Mouse (Mus musculus) heart, embryonic 14.5 days (tissue): ENCODE measurements around the gene Tiprl. TPM values are rescaled to one million over a fixed set of nuclear protein-coding genes. Genes with fewer than 3 reads are reported as not detected.

Source experiments
- ATAC-seq: fragments of 200-750 bp; cut with Nextera tagmentation; 2 replicates; pipeline ENCODE4 v1.8.0; 2017; ENCODE audit warnings: low read depth, moderate TSS enrichment; ENCODE audit not compliant: insufficient number of reproducible peaks, insufficient read depth, low FRiP score
- H3K27ac ChIP-seq, 2 experiments: fragments of 200-500 bp in 1 of 2; fragments of 300-500 bp in 1 of 2; sonication (generic) in 1 of 2; replicated peaks in 1 of 2; 2 replicates each; pipeline ENCODE4 v1.5.1; 2012 to 2014; ENCODE audit warnings: low read depth in 2 of 2, low read length in 2 of 2, control low read depth in 1 of 2, mild to moderate bottlenecking in 1 of 2, mixed read lengths in 1 of 2; ENCODE audit not compliant: control insufficient read depth in 1 of 2, insufficient read depth in 1 of 2
- H3K27me3 ChIP-seq: fragments of 300-500 bp; sonication (generic); 2 replicates; pipeline ENCODE4 v1.6.1; 2014; ENCODE audit warnings: mild to moderate bottlenecking, low read length, control low read depth; ENCODE audit not compliant: control insufficient read depth, insufficient read depth
- H3K36me3 ChIP-seq: fragments of 300-500 bp; sonication (generic); 2 replicates; pipeline ENCODE4 v1.6.1; 2014; ENCODE audit warnings: mild to moderate bottlenecking, control low read depth, low read length, mixed read lengths; ENCODE audit not compliant: control insufficient read depth, insufficient read depth
- H3K4me1 ChIP-seq, 2 experiments: fragments of 200-500 bp in 1 of 2; fragments of 300-500 bp in 1 of 2; sonication (generic) in 1 of 2; 2 replicates each; pipeline ENCODE4 v1.6.1; 2012 to 2014; ENCODE audit warnings: low read length in 2 of 2, control low read depth in 1 of 2, mixed read lengths in 1 of 2; ENCODE audit not compliant: control insufficient read depth in 2 of 2, insufficient read depth in 2 of 2
- H3K4me2 ChIP-seq: fragments of 300-500 bp; sonication (generic); 2 replicates; pipeline ENCODE4 v1.6.1; 2014; ENCODE audit warnings: mild to moderate bottlenecking, low read length
- H3K4me3 ChIP-seq, 2 experiments: fragments of 200-500 bp in 1 of 2; fragments of 300-500 bp in 1 of 2; sonication (generic) in 1 of 2; 2 replicates each; pipeline ENCODE4 v1.5.1; 2012 to 2014; ENCODE audit warnings: low read length in 2 of 2, mild to moderate bottlenecking in 2 of 2, control low read depth in 1 of 2, low read depth in 1 of 2, moderate library complexity in 1 of 2; ENCODE audit not compliant: control insufficient read depth in 1 of 2, insufficient read depth in 1 of 2
- H3K9ac ChIP-seq: fragments of 300-500 bp; sonication (generic); 2 replicates; pipeline ENCODE4 v1.6.1; 2014; ENCODE audit warnings: mild to moderate bottlenecking, low read length
- H3K9me3 ChIP-seq: fragments of 300-500 bp; sonication (generic); 2 replicates; pipeline ENCODE4 v1.6.1; 2016; ENCODE audit warnings: low read length, control low read depth; ENCODE audit not compliant: control insufficient read depth
- WGBS: fragments of 180-500 bp; shearing (Covaris S2); extraction: QIAGEN DNeasy Blood & Tissue Kit; methylation state at CpG from one replicate; pipeline ENCODE4 v1.1.7; 2014; 5-methylcytosine and 5-hydroxymethylcytosine counted together
- polyA plus RNA-seq: library from polyadenylated mRNA; unstranded; fragments of >200 nt; fragmentation: Nextera tagmentation; extraction: Ambion mirVana; gene quantifications from 2 replicates; pipeline ENCODE4 v1.2.1, GENCODE M21; 2014

The Tiprl gene
- polyA plus RNA-seq, 1 experiment from 2014 or later, result 89.7 TPM

- Histone ChIP-seq H3K4me3 (no peak overlapping the region), H3K9me3 (no peaks in the 10 kb centered on the region), H3K4me1 (peaks cover 20 to 50% of the 10 kb centered on the region in 2 experiments), H3K9ac (no peak overlapping the region), H3K27ac (no peak overlapping the region), H3K4me2 (no peak overlapping the region), H3K36me3 (peaks cover 24% of the 10 kb centered on the region), H3K27me3 (no peaks in the 10 kb centered on the region)
- ATAC-seq, result no peak
- WGBS, result 79% methylated on average over 10 of the region's 10 CpGs
These were observed 47.8 kb downstream of the Tiprl start for GRCm38 (mm10) chr1:165188806-165189580.

- Histone ChIP-seq H3K4me1 (peaks cover 20 to 38% of the 10 kb centered on the region in 2 experiments), H3K27ac (no peak overlapping the region), H3K9ac (no peak overlapping the region), H3K4me2 (no peak overlapping the region), H3K9me3 (no peaks in the 10 kb centered on the region), H3K4me3 (no peak overlapping the region), H3K36me3 (peaks cover 41% of the 10 kb centered on the region), H3K27me3 (no peaks in the 10 kb centered on the region)
- 67% methylated on average over 5 of the region's 5 CpGs for WGBS
- ATAC-seq, result no peak
These were observed 49.4 kb downstream of the Tiprl start for GRCm38 (mm10) chr1:165187357-165187756.

- peaks cover 20 to 38% of the 10 kb centered on the region in 2 experiments for H3K4me1 ChIP-seq
- H3K9ac ChIP-seq, result no peak overlapping the region
- H3K36me3 ChIP-seq, result peaks cover 50% of the 10 kb centered on the region
- no peak overlapping the region for H3K4me3 ChIP-seq
- H3K9me3 ChIP-seq, result no peaks in the 10 kb centered on the region
- 71% methylated on average over 12 of the region's 12 CpGs for WGBS
- no peak for ATAC-seq
- H3K27me3 ChIP-seq, result no peaks in the 10 kb centered on the region
- H3K27ac ChIP-seq, result no peak overlapping the region
- no peak overlapping the region for H3K4me2 ChIP-seq
These were observed 50.3 kb downstream of the Tiprl start for GRCm38 (mm10) chr1:165186491-165186890.

- Histone ChIP-seq H3K4me3 (no peak overlapping the region), H3K4me2 (no peak overlapping the region), H3K9me3 (no peaks in the 10 kb centered on the region), H3K4me1 (peaks cover 20 to 31% of the 10 kb centered on the region in 2 experiments), H3K27me3 (no peaks in the 10 kb centered on the region), H3K27ac (no peak overlapping the region), H3K9ac (no peak overlapping the region), H3K36me3 (peaks cover 60% of the 10 kb centered on the region)
- WGBS, result 60% methylated on average over 7 of the region's 7 CpGs
- no peak for ATAC-seq
These were observed 51.7 kb downstream of the Tiprl start for GRCm38 (mm10) chr1:165185116-165185515.

GRCm38 (mm10) chr1:165184178-165184577, 52.6 kb downstream of the Tiprl start:
- no peaks in the 10 kb centered on the region for H3K9me3 ChIP-seq
- no peaks in the 10 kb centered on the region for H3K27me3 ChIP-seq
- H3K4me2 ChIP-seq, result no peak overlapping the region
- 87% methylated on average over 3 of the region's 3 CpGs for WGBS
- H3K9ac ChIP-seq, result no peak overlapping the region
- no peak overlapping the region for H3K4me3 ChIP-seq
- ATAC-seq, result no peak
- H3K36me3 ChIP-seq, result peaks cover 63% of the 10 kb centered on the region
- H3K4me1 ChIP-seq, result peaks cover 19 to 25% of the 10 kb centered on the region in 2 experiments
- H3K27ac ChIP-seq, result no peak overlapping the region

- Histone ChIP-seq H3K4me2 (no peak overlapping the region), H3K4me1 (peaks cover 14 to 20% of the 10 kb centered on the region in 2 experiments), H3K4me3 (no peak overlapping the region), H3K36me3 (peaks cover 71% of the 10 kb centered on the region), H3K27ac (no peak overlapping the region), H3K27me3 (no peaks in the 10 kb centered on the region), H3K9me3 (no peaks in the 10 kb centered on the region), H3K9ac (no peak overlapping the region)
- no peak for ATAC-seq
- WGBS, result 76% methylated on average over 6 of the region's 6 CpGs
These were observed 53.4 kb downstream of the Tiprl start for GRCm38 (mm10) chr1:165183400-165183799.

GRCm38 (mm10) chr1:165179321-165179720, 57.5 kb downstream of the Tiprl start:
- Histone ChIP-seq H3K27ac (no peak overlapping the region), H3K4me3 (no peak overlapping the region), H3K4me1 (no peaks in the 10 kb centered on the region), H3K9me3 (no peaks in the 10 kb centered on the region), H3K27me3 (no peaks in the 10 kb centered on the region), H3K4me2 (no peak overlapping the region), H3K9ac (no peak overlapping the region), H3K36me3 (peaks cover 72% of the 10 kb centered on the region)
- 79% methylated on average over 5 of the region's 5 CpGs for WGBS
- ATAC-seq, result no peak

- no peaks in the 10 kb centered on the region for H3K27me3 ChIP-seq
- no peak overlapping the region for H3K27ac ChIP-seq
- H3K4me1 ChIP-seq, result no peaks in the 10 kb centered on the region
- no peak overlapping the region for H3K4me2 ChIP-seq
- no peak for ATAC-seq
- WGBS, result 71% methylated on average over 6 of the region's 6 CpGs
- no peaks in the 10 kb centered on the region for H3K9me3 ChIP-seq
- H3K4me3 ChIP-seq, result no peak overlapping the region
- H3K36me3 ChIP-seq, result peaks cover 59% of the 10 kb centered on the region
- no peak overlapping the region for H3K9ac ChIP-seq
These were observed 58.7 kb downstream of the Tiprl start for GRCm38 (mm10) chr1:165178075-165178474.
